Mouse (Mus musculus) kidney, postnatal 25 days (tissue): Measurements from ENCODE around the gene Mpzl1.

Experiments
- DNase-seq, 2 experiments: peaks; one replicate each; pipeline ENCODE4 v3.0.0; 2021; ENCODE audit warnings: mixed read lengths in 2 of 2

Mpzl1 gene

DNA sequence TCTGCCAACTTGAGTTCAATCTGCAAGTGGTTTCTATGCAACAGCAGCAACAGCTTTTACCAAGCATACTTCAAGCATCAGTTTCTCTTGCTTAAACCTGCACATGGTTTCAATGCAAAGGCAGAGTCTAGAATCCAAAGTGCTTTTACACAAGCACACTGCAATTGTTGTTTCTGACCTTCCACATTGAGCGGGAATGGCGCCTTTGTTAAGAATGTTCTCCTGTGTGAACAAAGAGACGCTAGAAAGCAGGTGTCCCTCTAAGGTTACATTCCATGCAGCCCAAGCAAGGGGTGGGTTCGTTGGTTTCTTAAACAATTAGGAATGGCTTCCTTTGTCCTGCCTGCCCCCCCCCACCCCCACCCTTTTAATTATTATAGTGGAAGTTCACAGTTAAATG is 20.4 kb downstream of the Mpzl1 start:
- no peak for DNase-seq

DNA sequence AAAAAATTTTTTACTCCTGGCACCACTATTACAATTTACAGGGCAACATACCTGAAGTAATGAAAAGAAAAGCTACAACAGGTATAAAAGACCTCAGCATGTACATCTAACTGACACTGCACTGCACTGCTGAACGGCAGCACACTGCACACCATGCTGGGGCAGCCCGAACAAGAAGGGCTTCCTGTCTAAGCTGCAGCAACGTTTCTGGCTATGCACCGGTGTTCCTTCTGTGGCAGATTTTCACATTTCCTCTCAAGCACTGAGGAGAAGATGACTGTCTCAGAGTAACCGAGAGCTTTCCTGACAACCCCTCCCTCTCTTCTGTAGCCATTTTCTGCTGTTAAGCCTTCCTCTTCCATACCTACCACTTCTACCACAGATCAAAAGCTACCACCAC is 21.6 kb downstream of the Mpzl1 start:
- DNase-seq = no peak

- no peak for DNase-seq
Measured at GRCm38 (mm10) chr1:165610321-165610999, 23.9 kb downstream of the Mpzl1 start.

DNA sequence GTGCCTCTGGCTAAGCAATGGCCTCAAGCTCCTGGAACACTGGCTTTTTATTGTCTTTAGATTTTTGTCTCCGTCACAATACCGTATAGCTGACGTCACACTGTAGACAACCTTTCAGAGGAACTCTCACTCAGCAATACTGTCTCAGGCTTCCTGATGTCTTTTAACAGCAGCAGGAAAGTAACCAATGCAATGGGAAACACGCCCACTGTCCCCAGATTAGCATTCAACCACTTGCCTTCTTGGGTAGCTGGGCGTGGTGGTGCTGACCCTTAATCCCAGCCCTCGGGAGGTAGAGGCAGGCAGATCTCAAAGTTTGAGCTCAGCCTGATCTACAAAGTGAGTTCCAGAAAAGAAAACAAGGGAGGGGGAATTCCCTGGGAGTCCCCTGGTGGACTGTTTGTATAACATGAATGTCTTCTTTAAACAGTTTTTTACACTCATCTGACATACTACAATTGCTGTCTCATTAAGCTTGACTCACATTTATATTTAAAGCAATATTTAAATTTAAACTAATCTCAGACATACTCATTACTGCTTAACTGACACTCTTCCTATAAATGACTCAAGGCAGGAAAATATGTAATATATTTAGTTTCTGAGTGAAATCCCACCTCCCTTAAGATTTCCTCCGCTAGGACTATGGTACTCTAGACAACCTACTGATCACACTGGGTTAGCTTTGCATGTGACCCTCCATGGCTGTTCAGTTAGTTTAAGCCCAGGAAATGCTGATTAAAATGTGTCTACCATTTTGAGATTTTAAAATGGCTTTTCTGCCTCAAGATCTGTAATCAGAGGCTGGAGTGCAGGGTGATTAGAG is 24.6 kb downstream of the Mpzl1 start:
- DNase-seq = no peak

DNA sequence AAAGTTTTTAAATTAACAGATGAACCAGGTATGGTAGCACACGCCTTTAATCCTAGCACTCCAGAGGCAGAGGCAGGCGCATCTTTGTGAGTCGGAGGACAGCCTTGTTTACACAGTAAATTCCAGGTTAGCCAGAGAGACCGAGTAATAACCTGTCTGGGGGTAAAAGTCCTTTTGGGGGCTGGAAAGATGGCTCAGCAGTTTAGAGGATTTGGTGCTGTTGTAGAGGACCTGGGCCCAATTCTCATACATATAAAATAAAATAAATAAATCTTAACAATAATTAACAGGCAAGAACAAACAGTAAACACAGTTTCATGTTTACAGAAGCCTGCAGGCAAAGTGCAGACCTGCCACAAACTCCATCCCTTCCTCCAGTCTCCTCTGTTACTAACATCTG is 25.4 kb downstream of the Mpzl1 start:
- no peak for DNase-seq

DNA sequence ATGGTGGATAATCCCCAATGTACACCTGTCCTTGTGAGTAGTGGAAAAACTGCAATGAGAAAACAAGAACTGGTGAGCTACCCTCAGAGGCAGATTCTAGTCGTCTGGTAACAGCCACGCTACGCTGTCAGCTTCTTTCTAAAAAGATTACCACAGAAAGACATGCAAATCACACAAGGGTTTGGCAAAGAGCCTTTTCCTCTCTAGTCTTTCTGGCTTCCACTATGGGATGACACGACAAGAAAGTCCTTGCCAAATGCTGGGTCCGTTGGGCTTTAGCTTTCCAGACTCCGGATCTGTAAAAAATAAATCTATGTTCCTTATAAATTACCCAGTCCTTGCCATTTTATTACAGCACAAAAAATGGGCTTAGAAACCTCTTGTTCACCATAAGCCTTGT is 28.6 kb downstream of the Mpzl1 start:
- no peak for DNase-seq

DNA sequence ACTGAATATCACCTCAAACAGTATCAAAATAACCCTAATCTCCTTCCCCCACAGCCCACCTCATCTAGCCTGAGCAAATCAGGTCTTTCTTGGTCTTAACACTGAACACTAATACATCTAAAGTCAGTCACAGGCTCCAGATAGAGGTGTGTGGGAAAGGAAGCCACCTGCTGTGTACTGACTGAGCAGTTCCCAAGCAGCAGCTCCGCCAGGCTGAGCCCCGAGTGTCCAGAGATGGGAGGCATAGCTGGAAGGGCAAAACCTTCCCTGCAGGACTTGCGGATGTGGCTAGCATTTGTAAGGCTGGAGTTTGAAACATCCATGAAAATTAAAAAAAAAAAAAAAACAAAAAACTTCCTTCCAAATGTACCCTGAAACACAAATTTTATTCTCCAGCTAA is 29.2 kb downstream of the Mpzl1 start:
- no peak for DNase-seq

DNA sequence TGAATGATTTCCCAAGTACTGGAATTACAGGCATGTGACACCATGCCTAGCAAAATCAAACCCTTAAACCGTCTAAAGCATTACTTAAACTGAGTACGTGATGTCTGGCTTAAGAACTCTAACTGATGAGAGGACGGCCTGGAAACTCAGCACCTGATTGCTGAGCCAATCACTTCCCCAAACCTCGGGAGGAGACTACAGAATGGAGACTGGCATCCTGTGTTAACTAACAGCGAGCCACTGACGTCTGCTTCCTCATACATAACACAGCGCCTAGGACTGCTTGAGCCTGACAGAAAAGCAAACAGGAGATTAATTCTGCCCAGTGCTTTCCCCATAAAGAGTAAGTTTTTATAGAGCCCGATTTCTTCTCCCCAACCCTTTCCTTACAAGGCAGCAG is 30.1 kb downstream of the Mpzl1 start:
- no peak for DNase-seq

DNA sequence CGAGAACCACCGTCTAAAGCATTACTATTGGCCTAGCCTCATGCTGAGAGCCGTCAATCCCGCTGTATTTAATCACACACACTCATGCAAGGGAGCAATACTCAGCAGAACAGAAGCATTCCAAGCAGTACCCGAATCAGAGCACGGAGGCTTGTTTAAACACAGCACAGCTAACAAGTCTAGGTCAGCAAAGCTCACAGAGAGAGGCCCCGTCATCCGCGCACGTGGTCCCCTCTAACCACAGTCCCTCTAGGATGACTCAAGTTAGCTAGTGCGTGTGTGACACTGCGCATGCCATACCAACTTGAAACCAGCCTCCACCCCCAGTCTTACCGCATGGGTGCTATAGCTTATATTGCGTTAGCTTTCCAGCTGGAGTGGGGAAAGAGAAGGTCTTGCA is 31.1 kb downstream of the Mpzl1 start:
- DNase-seq = no peak

GRCm38 (mm10) chr1:165601775-165602280 is 32.5 kb downstream of the Mpzl1 start:
- DNase-seq = no peak

GRCm38 (mm10) chr1:165594699-165595421 is 39.5 kb downstream of the Mpzl1 start:
- DNase-seq = no peak

- no peak for DNase-seq
Measured at GRCm38 (mm10) chr1:165592295-165593082, 41.8 kb downstream of the Mpzl1 start.

DNA sequence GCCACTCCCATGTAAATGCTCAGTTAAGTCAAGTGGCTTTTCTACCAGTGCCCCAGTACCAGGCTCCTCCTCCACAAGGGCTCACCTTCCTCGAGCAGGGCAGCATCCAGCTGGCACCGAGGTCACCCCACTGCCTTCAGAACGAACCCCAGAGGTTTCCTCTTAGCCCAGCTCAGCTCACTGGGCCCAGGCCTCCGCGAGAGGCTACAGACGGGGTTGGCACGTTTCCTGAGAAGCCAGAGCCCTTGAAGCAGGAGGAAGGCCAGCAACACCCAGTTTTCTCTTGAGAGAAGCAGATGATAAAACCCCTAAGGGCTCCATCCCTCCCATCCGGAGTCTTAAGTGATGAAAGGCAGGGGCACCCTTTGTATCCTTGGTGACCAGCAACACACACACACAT is 43.6 kb downstream of the Mpzl1 start:
- DNase-seq = no peak

- DNase-seq = peak; percentile 63 to 85
Measured at GRCm38 (mm10) chr1:165589280-165590048, 44.9 kb downstream of the Mpzl1 start.

DNA sequence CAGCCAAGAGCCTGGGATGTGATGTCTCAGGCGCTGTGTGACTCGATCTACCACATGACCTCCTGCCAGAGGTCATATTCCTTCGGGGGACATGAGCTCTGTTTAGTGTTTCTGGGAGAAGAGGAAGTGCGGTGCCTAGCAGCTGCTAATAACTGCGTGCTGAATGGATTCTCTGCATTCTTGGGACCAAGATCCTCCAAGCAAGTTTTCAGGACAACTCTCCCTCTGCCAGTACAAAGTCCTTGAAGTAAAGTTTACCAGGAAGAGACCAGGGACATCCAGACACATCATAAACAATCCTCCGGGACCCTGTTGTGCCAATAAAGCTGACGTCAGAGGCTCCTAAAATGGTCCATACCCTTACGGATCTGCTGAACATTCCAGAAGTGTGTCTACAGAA is 46.5 kb downstream of the Mpzl1 start:
- DNase-seq = no peak

- DNase-seq = no peak
Measured at GRCm38 (mm10) chr1:165586366-165586765, 48.0 kb downstream of the Mpzl1 start.

- DNase-seq = peak; percentile 36 to 62
Measured at GRCm38 (mm10) chr1:165585389-165586104, 48.8 kb downstream of the Mpzl1 start.

DNA sequence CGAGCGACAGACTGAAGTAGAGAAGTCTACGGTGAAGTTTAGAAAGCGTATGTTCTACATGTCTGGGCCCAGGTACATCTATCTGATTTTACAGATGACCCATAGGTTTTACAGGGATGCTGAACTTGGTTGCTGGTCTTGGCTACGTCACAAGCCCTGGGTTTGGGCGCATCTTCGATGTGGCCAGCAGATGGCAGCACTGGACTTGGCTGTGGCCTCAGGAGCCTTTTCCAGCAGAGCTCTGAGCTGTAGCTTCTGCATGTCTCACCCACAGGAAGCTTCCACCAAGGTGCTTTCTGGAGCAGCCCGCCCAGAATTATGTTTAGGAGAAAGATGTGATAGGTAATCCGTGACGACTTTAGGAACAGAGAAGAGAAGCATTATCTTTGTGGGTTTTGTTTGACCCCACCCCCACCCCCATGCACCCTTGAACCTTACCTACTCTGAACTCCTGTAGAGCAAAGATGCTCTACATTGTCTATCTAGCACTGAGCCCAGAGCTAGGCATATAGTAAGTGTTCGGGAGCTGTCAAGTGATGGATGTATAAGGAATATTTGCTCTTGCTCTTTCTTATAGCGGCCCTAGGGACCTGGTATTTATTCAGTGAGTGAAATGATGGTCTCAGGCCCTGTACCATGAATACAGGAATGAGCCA is 50.7 kb downstream of the Mpzl1 start:
- DNase-seq = peak; percentile 93 to 94

DNA sequence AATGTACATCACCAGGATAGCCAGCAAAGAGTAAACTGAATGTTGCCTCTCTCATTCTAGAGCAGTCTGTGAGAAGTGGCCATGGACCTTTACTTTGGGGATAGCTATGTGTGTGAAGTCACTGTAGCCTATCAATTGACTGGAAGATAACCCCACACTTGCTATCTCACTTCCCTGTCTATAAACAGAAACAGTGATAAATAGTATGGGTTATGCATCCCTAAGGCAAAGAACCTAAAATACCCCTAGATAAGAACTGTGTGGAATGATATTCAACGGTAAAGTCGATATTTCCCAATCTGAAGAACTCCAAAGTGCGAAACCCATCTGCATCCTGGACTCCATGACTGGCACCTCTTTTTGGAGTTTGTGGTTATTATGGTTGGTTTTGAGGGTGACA is 53.1 kb downstream of the Mpzl1 start:
- no peak for DNase-seq

DNA sequence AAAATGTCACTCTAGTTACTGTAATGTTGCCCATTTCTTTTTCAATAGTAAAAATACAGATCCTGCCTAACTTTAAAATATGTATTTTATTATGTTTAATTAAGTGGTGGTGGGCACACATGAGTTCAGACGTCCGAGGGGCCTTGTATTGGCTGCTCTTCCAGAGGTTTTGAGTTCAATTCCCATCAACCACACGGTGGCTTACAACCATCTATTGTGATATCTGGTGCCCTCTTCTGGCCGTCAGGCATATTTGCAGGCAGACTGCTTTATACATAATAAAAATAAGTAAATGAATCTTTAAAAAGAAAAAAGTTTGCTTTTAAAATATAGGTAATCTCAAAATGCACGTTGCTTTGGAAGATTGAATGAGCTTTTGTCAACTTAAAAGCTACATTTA is 55.0 kb downstream of the Mpzl1 start:
- DNase-seq = no peak
